Mouse (Mus musculus): Measurements from ENCODE around the gene Gm45753.
"Not testable (repeated sequence)": the region's sequence is repeated elsewhere in the genome, so short reads cannot be mapped to it uniquely, and the experiment has no call there.

Gene Gm45753

DNA sequence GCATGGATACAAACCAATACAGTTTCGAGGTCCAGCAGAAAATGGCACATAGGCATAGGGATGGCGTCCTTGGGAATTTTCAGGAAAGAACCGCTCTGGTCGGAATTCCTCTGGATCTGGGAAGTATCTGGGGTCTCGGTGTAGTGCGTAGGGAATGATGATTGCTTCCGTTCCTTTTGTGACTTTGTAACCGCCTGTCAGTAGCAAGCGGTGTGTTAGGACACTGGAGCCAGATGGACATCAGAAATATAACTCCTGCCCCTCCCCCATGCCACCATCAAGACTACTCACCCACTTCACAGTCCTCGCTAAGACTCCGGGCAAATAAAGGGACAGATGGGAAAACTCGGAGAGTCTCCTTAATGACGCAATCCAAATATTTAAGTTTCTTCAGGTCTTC, at the start of gene Gm45753:
Gm45753 (minus strand) TSS at position 101 of the 400 bp plus-strand sequence.
- DNase-seq: no peak

DNA sequence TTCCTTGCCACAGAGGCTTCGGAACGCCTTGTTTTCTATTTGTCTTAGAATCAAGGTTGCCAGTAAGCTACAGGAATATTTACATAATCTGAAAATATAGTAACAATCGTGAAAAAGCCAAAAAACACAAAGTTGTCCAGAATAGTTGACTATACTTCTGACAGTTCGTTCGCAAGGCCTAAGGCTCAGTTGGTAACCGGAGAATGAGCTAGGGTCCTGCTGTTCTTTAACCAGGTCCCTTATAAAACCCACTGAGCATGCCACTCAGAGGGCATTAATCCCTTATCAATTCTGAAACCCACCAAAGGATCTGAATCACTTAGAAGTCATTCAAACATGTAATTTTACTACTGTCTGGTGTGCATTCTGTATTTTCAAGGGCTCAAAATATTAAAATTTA, 47.5 kb upstream of the Gm45753 start:
- no peak for DNase-seq

DNA sequence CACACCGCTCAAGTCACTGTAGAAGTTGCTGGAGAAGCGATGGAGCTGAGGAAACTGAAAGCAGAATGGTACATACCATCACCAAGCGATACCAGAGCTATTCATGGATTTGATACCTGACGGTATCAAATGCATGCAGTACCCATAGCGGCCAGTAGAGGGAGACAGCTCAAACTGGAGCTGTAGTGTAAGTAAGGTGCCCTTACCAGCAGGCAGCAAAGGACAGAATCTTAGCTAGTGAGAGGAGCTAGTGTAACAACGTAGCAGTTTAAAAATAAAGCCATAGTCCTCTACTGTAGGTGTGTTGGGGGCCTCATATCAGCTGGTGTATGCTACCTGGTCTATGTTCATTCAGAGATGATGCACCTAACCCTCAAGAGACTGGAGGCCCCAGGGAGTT, 36.8 kb upstream of the Gm45753 start:
- peak; percentile 64 to 82 for DNase-seq

DNA sequence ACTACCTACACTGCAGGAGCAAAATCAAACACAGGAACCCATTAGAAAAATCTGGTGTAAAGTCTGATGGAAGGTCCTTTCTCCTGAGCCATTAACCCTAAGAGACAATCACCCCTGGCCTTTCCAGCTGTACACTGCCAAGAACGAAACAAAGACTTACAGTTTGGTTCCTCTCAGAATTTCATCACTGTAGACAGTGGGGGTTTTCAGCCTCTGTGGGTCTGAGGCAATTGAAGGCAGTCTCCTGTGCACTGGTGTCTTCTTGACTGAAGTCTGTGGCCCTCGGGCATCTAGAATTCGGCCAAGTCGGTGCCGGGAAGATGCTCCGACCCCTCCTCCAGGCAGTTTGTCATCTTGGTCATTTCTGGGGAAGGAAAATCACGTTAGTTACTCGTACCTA, 36.0 kb upstream of the Gm45753 start:
- no peak for DNase-seq

DNA sequence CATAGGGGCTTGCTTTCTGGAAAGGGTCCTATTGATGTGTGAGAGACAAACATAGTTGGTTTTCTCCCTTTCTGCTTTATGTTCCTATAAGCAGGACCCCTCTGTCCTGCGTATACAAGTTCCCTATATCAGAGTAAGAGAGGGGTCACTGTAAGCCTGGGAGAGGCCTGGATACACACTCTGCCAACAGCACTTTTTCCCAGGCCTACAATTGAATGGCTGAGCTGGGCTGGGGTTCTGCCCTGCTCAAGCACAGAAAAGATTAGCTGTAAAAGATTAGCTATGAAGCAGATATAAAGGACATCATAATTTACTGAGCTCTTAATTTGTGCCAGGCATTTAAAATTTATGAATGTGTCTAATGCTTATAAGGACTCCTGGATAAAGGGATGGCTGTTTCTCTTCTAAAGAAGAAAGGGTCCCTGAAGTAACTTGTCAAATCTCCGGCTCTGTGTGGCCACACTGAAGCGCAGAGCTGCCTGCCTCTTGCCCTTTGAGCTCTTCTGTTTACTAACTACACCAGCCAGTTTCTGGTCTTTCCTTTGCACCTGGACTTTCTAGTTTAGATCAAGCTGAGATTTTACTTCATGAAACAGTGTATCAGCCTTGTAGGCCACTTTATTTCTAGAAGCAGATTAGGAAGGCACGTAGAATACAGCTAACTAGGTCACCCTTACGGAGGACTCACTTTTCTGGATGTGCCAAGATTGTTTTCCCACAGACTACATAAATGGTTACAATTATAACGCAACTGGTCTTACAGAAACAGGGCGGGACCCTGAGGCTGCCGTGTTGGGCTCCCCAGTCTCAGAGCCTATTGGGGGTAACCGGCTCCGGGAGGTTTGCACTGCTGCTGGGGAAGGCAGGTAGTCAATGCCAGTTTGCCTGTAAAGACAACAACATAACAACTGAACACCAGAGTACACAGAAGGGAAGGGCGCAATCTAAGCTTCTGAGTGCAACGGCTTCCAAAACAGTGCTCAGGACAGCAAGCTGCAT, 33.7 kb upstream of the Gm45753 start:
- no peak for DNase-seq

DNA sequence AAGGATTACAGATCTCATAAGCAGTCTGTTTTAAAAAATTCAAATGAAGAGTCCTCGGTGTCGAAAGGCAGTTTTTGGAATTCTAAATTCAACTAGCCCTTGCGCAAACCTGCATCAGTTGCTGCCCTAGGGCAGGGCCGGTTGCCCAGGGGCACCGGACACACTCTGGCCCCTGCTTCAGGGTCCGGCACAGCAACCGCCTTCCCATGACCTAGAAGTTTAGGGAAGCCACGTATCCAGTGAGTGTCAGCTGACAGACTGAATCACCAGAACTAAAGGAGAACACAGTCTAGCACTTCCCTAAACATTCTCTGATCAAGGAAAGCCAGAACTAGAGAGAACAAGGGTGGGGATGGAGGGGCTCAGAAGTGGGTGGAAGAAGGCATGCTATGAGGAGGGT, 25.2 kb upstream of the Gm45753 start:
- peak in 1 of 2 experiments; percentile 7 for DNase-seq

DNA sequence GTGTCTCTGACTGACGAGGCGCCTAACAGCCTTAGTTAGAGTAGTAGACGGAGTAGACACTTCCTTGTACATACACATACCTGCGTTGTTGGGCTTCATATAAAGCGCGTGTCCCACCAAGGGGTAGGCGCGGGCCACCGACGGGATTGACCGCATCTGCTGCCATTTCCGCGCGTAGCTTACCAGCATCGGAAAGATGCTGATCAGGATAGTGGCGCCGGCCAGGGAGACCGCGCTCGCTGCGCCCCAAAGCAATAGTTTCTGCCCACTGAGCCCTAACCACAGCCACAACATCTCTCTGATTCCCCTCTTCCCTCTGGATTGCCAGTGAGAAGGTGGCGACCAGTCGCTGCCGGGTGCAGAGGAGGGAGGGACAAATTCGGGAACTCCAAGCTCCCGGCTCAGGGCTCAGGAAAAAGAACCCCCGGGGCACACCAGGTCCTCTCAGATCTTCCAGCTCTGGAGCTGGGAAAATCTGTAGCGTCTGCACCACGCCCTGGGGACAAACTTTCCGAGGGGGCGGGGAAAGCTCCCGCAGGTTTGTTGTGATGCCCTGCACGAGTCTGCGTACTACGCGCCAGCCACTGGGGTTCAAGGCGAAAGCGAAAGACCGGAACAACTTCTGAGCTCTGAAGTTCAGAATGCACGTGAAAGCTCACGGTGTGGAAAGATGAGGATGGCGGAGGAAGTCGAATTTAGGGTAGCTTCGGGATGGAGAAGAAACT, 24.6 kb upstream of the Gm45753 start, which contains the start of gene Cyp4v3:
Cyp4v3 (minus strand) TSS at position 532 of the 725 bp plus-strand sequence.
- DNase-seq: peak; percentile 30 to 49

DNA sequence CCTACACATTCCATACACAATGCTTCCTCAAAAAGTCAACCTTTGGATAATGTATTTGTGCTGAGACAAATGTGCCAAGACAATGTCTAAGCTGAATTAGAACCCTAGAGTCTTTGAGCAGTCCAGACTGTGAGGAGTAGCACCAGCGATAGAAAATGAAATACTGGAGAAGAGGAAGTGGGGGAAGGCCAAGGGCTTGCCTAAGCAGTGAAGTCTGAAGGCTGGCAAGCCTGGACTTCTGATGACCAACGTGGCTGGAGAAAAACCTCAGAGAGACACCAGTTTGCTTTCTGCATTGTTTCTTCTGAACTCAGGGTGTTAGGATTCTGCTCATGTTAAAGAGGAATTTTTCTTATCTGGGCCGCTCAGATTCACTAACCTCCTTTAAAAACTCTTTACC, 22.6 kb upstream of the Gm45753 start:
- DNase-seq: no peak

DNA sequence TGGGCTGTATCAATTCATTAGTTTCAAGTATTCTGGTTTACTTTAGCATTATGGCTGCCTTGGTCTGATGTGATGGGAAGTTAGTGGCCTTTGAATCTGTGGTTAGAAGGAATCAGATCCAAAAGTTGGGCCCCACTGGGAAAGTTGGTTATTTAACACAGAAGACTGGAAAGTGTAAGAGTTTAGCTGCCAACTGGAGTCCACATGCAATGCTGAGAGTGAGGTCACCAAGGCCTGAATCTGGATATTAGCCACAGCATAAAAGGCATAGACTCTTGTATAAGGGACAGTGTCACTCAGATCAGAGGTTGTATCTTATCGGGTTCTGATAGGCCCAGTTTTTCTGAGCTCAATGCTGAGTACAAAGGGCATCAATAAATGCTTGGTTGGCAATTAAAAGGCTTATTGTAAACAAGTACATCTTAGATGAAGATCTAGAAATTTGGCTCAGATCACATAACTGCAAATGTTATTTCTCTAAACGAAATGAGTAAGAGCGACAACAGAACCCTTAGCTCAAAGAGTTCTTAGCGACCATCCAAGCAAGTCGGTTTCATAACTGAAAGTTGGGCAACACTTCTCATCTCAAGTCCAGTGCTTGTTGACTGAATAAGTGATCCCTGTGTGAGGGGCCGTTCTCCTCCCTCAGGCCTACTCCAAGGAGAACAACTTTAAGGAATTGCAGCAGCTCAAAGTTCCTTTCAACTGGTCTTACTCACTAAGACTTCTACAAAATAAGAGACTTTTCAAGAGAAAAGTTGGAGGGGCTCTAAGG, 21.1 kb upstream of the Gm45753 start:
- no peak for DNase-seq

DNA sequence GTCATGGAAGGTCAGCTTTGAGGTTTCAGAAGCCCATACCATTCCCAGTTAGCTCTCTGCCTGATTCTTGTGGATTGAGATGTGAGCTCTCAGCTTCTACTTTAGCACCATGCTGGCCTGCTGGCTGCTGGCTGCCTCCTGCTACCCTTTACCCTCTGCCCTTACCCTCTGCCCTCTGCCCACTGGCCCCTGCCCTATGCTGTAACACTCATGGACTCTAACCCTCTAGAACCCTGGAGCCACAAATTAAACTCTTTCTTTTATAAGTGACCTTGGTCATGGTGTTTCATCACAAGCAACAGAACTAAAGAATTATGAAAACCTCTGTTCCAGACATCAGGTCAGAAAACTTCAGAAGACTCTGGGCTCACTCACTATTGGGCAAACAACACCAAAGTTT, 18.8 kb upstream of the Gm45753 start:
- DNase-seq: not testable (repeated sequence)

DNA sequence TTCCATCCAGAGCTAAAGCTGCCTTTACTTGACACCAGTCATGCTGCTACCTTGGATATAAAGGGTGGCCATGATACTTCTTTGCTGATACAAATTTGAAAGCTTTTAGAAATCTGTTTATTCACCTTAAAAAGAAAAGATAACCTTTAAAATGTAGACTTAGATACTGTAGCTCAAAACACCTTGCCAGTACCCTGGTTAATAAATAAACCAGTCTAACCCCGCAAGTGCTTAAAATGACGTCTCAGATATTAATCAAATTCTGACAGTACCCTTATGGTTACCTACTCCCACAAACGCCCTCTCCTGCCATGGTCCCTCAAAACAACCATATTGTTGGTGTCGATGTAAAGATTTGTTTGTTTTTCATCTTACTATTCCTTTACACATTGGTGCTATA, 15.9 kb upstream of the Gm45753 start:
- DNase-seq: no peak

DNA sequence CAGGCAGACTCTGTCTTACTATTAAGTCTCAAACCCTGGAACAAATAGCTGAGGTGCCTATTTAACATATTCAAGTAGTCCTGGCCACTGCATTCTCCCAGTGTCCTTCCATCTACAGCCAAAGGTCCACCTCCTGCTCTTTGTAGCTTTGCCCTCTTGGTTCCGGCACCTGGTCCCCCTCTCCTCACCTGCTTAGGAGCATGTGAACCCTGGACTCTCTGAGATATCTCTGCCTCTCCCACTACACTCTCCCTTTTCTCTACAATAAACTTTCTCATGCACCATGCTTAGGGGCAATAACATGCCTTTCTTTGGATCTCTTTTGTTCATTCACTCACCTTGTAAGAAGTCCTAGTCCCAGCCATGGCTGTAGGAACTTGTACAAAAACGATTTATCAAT, 13.1 kb upstream of the Gm45753 start:
- DNase-seq: no peak

DNA sequence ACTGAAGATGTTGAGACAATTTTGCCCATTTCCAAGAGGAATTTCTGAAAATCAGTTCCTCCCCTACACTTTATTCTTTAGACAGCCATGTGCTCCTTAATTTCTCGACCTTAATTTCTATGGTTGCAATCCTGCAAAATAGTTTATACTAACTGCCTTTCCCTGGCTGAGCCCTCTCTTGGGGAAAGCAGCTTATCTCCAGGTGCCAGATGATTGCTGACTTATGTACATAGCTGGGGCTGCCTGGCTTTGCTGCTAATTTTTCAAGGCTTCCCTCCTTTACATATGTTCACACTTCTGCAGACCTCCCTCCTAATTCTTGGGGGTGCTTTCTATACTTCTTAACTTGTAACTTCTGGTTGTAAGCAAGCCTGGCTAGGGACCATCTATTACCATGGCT, 12.7 kb upstream of the Gm45753 start:
- DNase-seq: no peak

DNA sequence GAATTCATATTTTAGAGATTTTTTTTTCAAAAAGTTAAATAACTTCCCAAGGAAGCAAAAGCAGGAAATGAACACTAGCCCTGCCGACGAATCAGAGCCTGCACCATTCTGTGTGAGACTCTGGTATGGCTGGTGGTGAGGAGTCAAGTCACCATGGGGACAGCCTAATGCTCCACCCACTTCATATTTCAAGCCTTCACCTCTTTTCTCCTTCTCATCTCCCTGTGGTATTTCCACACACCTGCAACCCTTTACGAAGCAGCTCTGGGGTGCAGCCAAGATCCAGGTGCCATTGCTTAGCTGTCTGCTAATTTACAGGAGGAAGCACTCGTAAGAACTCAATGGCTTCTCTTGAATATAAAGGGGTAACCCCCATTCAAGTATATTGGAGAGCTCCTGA, 2.7 kb upstream of the Gm45753 start:
- DNase-seq: no peak

DNA sequence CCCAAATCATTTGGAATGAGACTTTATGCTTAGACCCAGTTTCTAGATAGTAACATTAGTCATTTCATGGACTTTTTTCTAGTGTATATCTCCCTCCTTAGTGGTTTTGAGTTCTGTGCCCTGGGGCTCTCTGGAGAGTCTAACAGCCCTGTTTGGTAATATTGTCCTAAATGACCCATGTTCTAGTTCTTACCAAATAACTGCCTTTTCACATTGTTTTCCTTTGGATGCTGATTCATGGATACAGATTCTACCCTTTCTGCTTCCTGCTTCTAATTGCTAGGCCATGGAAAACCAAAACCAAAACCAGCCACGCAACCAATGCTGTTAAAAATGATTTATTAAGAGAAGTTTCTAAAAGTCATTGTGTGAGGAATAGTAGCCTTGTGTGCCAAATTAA, 2.8 kb downstream of the Gm45753 start:
- DNase-seq: no peak

DNA sequence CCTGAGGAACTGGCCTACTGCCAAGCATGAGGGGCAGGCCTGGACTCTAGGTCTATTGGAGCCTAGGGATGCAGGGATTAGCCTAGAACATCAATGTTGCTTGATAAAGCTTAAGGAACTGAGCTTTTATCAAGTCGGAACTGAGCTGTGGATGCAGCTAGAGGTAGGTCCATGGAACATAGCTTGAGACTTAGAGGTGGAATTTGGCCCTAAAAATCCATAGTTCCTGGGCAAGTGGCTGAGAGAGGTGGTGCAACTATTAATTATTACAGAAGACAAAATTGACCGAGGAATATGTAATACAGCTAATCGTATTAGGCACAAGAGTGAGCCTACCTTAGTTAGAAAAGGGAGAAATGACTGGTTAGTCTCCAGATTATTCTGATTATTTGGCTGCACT, 3.9 kb downstream of the Gm45753 start:
- no peak for DNase-seq

DNA sequence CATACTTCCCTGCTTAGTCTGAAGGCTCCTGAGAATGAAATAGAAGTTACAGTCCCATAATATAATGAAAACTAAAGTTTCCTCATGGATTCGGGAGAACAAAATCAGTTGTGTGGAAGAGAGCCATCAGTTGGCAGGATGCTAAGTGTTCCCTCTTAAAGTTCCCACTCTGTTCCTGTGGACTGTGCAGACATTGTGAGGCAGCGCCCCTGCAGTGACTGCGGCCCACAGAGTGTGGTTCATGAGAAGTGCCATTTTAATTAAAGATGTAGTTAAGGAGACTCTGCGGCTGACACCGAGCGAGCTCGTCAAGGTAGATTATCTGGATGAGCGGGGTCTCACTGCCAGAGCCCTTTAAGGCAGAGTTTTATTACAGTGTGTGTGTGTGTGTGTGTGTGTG, 5.9 kb downstream of the Gm45753 start:
- DNase-seq: no peak

DNA sequence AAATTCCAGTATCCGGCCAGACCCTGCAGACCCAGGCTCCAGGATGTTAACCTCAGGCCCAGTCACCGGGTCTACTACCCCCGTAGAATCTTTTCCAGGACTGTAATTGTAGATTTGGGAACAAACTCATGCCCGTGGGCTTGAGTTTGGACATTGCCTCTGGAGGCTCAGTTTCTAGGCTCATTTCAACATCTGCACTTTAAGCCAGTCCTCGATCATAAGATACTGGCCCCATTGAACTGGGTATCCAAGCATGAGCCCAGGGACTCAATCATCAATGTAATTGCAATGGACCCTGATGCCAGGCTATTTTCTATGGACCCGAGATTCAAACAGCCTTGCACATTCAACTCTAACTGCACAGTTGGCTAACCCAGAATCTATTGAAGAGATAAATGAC, 13.0 kb downstream of the Gm45753 start:
- no peak for DNase-seq

DNA sequence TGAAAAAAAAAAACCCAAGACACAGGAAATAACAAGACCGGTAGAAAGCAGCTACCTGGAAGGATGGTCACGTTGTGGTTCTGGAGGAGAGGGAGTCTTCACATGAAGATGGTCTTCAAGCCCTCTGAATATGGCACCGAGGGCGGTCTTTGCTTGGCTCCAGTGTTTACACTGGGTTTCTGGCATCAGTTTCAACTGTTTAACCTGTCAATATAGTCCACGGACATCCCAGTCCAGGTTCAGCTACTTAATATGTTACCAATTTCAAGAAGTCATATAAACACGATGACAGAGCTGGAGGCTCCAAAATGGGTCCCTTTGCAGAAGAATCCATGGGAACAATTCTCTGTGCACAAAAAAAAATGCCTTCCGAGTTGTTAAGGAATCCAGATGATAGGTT, 13.6 kb downstream of the Gm45753 start, which contains the start of gene Klkb1:
Klkb1 (minus strand) TSS at position 173 of the 400 bp plus-strand sequence.
- DNase-seq: no peak

DNA sequence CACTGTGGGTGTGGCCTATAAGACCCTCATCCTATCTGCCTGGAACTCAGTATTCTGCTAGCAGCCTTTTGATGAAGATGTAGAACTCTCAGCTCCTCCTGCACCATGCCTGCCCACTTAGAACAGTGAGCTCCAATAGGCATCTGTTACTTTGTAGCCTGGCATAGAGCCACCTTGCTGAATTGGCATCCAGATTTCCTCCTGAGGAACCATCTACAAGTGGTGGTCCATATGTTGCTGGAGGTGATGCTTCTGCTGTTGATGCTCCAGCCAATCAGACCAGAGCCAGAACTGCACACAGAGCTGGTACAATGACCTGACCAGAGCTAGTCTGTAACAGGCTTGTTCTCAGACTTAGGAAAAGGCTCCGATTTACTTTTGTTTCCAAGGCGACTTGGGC, 16.5 kb downstream of the Gm45753 start:
- peak; percentile 51 to 67 for DNase-seq

DNA sequence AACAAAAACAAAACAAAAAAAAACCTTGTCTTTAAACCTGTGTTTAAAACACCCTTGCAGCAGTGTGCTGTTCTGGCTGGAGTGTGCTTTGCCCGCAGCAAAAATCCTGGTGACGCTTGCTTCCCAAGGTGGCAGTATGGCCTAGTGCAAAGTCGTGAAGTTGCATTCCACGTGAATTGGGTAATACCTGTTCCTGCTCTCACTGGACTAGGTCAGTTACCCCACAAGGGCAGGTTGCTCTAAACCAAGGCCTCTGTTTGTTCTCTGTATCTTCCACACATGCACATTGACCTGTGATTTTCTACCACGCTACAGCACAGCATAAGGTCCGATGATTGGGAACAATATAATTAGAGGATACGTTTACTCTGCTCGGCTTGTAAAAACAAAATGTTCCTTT, 26.6 kb downstream of the Gm45753 start:
- no peak for DNase-seq

DNA sequence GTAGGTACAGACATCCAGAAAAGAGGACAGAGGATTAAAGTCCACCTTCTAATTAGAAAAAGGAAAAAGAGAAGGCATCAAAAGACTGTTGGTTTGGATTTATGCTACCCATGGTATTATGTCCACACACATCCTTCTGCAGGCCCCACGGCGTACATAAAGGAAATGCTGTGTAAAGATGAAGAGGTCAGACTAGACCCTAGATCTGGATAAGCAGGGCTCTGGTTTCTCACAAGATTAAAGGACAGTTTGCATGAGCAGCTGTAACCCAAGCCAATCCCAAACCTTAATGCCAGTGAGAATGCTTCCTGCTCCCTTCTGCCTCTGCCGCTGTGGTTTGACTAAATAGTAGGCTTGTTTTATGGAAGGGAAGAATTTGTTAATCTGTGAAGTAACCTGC, 30.8 kb downstream of the Gm45753 start:
- no peak for DNase-seq

DNA sequence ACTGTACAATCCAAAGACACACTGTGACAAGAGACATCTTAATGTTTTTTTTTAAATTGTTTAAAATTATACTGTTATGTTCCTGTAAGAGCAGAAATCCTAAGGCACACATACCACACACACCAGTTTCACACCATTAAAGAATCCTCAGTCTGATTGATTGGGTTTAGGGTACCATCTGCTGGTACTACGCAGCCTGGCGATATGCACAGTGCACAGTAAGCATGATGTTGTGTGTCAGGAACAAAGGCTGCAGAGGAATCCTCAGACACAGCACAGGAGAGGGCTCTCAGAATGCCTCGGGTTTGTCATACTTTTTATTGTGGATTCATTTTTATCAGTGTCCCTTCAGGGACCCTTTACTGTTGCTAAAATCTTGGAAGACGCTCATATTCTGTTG, 33.9 kb downstream of the Gm45753 start:
- DNase-seq: no peak
